Mouse (Mus musculus) T-helper 17 cell (primary cell): ENCODE measurements at regions not wholly inside any gene's neighbourhood (a gene's known extent, or its start where the extent isn't known, plus 50 kb on each side); places are given as distances from the start of the nearest gene placed in this dataset.

ENCODE experiments used
- in situ Hi-C, 2 experiments: fragments of 300-600 bp; cut with MboI, MseI; formaldehyde crosslinking; loops; 1 replicate in 1 of 2; 2 replicates in 1 of 2; pipeline ENCODE4 v1.15.1; 2025; ENCODE audit warnings: high pct_unique_total_duplicates in 2 of 2

DNA sequence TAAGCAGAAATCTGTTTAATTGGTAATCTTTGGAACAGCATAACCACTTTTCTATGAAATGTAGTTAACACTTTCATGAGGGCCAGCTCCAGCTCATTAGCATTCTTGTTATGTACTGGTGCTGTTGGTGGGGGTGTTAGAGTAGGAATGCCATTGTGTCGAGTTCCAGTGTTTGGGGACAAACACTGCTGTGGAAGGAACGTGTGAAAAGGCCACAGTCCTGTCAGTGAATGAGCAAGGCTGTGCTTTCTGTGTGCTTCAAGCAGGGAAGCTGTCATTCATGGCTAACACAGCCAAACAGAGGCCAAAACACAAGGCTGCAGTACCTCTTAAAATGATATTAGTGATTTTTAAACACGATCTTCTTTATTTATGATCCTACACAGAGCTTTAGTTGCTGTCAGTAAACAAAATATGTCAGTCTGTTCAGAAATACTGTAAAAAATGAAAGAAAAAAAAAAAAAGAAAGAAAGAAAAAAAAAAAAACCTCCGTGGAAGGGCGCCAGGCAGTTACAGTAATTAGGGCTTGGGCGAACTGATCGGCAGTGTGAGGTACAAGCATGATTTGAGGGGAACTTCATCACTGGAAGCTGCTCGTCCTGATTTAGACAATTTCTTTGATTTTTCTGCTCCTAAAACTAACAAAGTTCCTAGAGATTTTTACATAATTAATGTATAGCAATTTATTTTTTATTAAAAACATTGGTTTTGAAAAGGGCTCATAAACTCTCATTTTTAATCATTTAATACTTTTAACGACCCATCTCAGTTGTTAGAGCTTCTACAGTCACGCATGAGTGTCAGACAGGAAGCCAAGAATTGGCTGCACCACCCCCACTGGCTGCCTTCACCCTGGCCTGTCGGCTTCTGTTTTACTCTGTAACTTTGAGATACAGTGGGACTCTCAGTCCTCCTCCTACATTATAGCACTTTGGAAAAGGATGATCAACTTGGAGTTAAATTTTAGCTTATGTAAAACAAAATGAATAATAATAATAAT is 80.8 kb upstream of the Dnajc24 start:
- in situ Hi-C loops: loop anchor here (5.0 to 25.0 kb wide), 3 partner anchors 562 to 759 kb away; no protein-coding TSS in a partner anchor

GRCm38 (mm10) chr2:106083001-106083400 is 79.7 kb upstream of the Dnajc24 start:
- in situ Hi-C loops: loop anchor here (5.0 to 25.0 kb wide), 3 partner anchors 561 to 758 kb away; no protein-coding TSS in a partner anchor

DNA sequence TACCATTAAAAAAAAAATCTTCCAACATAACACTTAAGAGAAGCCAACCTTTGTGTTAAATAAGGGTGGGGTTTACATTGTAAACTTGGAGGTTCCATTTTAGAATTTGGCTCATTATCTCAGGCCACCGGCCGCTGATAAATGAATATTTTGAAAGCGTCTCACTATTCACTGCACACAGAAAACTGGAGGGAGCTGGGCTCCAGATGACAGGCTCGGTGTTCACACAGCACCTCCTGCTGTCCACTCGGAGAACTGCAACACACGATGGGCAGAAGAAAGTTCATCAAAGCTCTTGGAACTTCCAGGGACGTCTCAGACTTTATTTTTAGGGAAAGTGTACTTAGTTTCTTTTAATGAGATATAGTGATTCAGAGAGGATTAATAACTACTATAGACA is 78.6 kb upstream of the Dnajc24 start:
- in situ Hi-C loops: loop anchor here (5.0 to 25.0 kb wide), 3 partner anchors 560 to 757 kb away; no protein-coding TSS in a partner anchor

- in situ Hi-C loops: loop anchor here (5.0 to 25.0 kb wide), 3 partner anchors 558 to 756 kb away; no protein-coding TSS in a partner anchor
Observed at GRCm38 (mm10) chr2:106080626-106081025, 77.3 kb upstream of the Dnajc24 start.

GRCm38 (mm10) chr2:106078591-106078990 is 75.2 kb upstream of the Dnajc24 start:
- in situ Hi-C loops: loop anchor here in 1 of 2 experiments (10.0 to 25.0 kb wide), 2 partner anchors 454 to 741 kb away; no protein-coding TSS in a partner anchor

- in situ Hi-C loops: loop anchor here in 1 of 2 experiments (10.0 kb wide), 1 partner anchor 450 kb away; no protein-coding TSS in a partner anchor
Observed at GRCm38 (mm10) chr2:106074441-106074840, 71.1 kb upstream of the Dnajc24 start.

DNA sequence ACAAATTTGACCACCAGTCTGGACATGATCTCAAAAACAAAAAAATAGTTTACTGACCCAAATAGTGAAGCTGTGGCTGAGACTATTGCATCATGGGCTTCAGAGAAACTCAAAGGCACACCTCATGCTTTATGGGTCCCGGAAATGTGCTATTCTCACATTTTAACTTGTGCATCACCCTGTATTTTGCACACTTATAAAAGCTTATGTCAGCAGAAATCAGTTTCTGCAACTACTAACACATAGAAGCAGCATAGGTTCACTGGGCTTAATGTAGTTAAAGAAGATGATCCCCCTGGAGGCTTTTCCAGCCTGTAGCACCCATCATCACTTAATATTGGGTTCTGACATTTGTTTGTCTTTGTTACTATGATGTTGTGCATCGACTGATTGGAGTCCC is 61.0 kb upstream of the Dnajc24 start:
- in situ Hi-C loops: no loop called here
